Mouse (Mus musculus) cerebral cortex, adult 2 months (tissue): ENCODE measurements around the gene Zbtb32.

Source experiments
- WGBS: fragments of 180-500 bp; shearing (Covaris S2); methylation state at CpG from one replicate; pipeline ENCODE4 v1.1.7; 2018; 5-methylcytosine and 5-hydroxymethylcytosine counted together

The Zbtb32 gene

DNA sequence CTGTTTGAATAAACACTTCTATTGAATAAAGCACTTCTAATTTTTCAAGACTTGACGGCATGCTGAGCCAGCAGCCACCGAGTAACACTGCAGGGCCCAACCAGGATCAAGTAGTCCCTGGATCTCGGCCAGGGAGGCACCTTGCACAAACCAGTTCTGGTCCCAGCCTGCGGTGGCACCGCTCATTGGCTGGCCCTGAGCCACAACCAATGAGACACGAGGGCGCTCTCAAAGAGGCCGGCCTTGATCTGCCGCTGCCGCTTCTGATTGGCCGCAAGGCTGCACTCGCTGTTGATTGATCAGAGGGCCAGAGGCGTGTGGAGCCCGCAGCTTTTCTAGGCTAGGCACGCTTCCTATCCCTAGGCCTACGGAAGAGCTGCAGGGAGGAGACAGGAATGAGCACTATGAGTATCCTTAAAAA lies 1.2 kb upstream of the Zbtb32 start:
- WGBS = 2% methylated on average over 16 of the region's 16 CpGs

DNA sequence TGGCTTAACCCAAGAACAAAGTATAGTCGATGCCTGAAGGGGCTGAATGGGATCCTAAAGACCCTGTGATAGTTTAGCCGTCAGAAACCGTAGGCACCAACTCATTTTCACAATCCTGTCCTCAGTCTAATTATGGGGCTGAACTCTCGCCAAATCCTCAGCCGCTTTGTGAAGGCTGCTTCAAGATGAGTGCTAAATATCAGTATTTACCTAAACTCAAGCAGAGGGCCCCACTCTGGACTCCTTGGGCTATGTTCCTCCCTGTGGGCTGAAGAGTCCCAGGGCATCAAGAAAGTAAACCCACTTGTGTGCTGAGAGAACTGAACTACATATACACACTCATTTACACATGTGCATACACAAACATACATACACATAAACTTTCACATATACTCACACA lies 1.9 kb downstream of the Zbtb32 start:
- 41% methylated on average over 5 of the region's 5 CpGs for WGBS

DNA sequence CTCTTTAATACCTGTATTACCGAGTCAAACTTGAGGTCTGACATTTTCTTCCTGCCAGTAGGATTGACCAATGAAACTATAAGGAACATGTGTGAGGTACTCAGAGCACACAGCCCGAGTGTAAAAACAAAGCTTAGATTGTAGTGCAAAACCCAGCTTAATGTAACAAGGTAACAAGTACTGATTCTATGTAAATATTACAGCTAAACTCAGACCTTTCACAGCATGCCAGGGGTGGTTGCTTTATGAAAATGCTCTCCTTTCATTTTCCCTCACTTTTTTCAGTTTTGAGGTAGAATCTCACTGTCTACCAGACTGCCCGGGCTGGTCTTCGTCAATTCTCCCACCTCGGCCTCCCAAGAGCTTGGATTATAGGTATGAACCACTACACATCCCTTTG lies 2.6 kb downstream of the Zbtb32 start:
- WGBS = 84% methylated on average over 5 of the region's 5 CpGs

DNA sequence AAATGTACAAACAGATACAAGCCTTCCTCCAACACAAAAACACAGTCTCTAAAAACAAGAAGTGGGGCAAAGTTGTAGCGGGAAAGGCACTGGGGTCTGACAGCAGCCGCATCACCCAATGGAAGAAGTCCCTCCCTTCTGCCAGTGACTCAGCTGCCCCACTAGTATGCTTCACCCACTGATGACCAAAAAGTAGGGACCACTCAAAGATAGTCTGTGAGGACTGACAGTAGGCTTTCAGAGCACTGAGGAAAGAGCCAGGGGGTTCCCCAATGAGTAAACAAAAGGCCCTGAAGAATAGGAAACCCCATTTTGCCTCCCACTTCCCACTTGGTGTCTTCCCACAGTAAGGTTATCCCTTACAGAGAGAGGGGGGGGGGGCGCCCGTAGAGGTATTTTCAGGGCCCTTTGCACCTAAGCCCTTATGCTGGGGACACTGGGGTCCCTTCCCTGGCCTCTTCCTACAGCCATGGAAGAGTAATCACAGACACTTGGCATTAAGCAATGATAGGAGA lies 4.1 kb downstream of the Zbtb32 start:
- 68% methylated on average over 4 of the region's 4 CpGs for WGBS

DNA sequence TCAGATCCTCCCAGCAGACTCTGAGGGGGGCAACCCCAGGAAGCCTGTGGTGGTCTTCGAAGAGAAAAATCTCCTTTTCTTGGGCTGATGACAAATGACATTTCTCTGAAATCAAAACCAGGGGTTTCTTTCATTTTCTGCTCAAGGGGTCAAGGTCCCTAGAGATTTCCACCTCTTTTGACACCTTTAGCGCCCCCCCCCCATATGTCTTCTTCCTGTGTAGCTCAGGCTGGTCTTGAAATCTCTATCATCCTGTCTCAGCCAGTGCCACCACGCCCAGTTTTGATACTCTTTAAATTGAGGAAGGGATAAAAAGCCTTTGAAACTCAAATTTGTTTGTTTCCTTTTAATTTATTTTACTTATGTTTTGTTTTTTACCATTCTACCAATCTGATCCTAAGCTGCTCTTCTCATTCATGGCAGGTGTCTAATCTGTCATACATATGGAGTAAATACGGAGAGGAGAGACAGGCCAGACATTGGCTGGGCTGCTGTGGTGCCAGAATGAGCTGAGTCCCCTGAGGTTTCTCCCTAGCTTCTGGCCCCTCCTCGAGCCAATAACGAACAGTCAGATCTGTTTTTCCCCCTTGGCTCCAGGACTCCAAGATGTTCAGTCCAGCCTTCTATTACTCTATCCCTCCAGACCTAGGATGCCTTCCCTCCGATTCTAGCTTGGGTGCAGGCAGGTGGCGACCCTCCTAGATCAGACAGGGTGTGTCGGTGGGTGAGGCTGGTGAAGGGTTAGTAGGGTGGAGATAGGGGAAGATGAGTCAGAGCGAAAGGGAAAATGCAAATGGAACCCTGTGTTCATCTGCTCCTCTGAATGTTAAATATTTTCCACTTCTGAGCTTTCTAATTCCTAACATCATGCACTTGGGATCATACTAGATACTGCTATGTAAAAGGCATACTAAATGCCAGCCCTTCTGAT lies 4.9 kb downstream of the Zbtb32 start:
- WGBS = 80% methylated on average over 10 of the region's 10 CpGs

DNA sequence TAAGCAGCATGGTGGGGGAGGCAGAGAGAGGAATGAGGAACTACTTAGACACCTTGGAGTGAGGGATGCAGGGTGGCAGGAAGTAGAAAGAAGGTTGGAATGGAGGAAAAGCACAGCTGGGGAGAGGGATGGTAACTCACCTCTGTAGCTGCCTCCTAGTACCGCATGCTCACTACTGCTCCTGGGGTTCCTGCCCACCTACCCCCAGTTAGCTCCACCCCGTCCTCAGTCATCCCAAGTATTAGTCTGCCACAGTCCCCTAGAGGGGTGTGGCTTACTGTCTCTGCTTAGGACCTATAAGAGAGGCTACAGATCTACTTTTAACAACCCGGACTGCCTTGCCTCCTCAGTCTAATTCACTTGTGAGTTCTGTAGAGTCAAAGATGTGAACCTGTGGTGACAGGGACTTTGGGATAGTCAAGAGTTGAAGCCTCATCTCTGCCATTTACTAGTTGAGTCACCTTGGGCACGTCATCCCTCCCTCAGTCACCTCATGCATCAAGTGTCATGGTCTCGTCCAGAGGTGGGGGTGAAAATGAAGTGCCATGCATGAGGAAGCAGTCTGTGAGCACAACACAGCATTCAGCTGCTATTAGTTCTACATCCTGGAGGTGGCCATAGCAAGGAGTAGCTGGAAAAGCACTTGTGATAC lies 5.8 kb downstream of the Zbtb32 start:
- WGBS = 70% methylated on average over 5 of the region's 5 CpGs

DNA sequence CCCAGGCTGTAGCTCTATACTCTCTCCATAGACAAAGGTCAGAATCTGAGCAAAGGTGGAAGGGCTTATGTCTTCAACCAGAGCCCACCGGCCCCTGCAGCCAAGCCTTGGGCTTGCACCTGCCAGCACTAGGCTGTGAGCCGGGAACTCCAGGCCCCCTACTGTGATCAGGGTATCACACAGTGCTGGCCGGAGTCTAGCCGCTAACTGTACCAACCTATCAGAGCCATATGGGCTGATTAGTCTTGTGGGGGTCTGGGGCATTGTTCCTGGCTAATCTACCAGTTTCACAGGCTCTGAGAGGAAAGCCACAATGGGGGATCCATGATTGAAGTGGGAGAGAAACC lies 7.1 kb downstream of the Zbtb32 start:
- 58% methylated on average over 4 of the region's 4 CpGs for WGBS

DNA sequence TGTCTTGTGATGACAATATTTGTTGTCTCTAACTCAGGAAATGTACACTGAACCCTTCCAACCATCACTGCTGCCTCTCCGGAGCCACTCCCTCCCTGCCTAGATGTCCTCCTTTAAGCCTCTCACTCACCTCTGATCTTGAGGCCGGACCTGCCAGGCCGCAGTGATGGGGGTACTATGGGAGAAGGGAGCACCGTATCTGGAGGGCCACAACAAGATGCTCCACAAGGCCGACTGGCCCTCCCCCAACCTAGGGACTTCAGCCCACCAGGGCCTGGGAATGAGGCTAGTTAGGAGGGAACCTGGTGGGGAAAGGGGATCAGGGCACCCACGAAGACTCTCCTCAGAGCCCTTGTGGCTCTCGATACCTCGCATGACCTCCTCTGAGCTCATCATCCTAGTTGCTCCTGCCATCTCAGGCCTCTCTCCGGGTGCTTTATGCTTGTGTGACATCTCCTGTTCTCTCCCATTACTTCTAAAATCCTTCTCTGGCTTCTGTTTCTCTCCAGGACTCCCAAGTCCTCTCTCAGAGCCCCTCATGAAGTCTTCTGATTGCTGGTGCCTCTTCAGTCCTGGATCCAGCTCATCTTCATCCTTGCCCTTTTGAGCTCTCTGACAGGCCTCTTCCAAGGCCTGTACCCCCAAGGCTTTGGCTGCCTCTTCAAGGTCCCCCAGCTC lies 7.6 kb downstream of the Zbtb32 start:
- WGBS = 93% methylated on average over 9 of the region's 9 CpGs

DNA sequence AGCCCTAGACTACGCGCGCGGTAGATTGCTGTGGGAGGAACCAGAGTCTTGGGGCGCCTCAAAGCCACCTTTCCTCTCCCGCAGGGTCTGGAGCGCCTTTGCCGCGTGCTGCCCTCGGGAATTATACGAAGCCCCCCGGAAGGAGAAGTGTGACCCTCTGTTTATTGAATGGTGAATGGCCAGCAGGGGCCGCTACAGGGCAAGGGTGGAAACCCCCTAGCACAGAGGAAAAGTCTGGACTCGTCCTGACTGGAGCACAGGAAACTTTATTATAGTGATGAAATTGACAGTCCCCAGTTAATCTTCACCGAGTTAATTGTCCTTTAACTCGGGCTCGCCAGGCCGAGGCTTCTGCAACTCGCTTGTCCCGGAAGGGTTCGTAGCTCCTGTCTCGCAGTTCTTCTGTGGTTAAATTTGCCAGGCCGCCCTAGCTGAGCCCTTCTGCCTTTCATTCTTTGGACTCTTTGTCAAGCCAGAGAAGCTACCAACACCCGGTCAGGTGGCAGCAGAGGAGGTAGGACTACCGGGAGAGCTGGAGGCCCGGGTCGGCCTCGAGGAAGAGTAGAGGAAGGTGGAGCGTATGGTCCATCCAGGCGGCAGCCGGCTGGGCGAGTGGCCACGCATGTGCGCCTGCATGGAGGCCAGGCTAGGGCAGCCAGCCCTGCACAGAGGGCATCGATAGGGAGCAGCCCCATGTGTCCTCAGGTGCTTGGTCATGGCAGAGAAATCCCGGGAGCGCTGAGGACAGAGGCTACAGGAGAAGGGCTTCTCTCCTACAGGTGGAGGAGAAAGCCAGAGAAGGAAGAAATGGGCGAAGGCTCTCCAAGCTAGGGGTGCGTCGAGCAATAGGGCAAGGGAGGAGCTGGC lies 9.0 kb downstream of the Zbtb32 start:
- WGBS = 29% methylated on average over 40 of the region's 40 CpGs

DNA sequence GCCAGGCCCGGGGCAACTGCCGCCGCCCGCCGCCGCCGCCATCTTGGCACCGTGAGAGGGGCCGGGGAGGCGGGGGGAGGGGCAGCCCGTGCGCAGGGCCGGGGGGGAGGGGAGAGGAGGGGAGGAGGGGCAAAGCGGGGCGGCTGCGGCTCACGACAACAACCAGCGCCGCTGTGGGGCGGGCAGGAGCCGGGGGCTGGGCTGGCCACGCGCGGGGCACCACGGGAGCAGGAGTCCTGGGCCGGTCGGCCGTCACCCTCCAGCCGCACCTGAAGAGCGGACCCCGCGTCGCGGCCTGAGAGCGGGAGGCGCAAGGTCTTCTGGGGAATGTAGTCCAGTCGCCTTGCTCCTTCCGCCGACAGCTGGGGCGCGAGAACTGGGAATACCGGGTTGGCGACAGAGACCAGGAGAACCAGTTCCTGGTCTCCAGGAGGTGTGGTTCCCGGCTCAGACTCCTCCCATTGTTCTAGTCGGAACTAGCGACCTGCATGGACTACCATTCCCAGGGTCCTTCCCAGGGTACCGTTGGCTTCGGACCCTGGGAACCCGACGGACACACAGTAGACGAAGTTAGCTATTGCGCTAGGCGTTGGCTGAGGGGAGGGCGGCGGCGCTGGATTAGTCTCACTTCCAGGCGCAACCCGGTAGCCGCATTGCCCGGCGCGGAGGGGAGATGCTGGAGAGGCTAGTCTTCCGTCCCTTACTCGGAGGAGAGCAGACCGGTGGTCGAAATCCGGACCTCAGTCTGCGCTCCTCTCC lies 9.9 kb downstream of the Zbtb32 start, which contains the start of gene Kmt2b:
Gene Kmt2b (minus strand): TSS at position 51 of the 759 bp plus-strand sequence.
- WGBS = under 1% methylated on average over 66 of the region's 68 CpGs

DNA sequence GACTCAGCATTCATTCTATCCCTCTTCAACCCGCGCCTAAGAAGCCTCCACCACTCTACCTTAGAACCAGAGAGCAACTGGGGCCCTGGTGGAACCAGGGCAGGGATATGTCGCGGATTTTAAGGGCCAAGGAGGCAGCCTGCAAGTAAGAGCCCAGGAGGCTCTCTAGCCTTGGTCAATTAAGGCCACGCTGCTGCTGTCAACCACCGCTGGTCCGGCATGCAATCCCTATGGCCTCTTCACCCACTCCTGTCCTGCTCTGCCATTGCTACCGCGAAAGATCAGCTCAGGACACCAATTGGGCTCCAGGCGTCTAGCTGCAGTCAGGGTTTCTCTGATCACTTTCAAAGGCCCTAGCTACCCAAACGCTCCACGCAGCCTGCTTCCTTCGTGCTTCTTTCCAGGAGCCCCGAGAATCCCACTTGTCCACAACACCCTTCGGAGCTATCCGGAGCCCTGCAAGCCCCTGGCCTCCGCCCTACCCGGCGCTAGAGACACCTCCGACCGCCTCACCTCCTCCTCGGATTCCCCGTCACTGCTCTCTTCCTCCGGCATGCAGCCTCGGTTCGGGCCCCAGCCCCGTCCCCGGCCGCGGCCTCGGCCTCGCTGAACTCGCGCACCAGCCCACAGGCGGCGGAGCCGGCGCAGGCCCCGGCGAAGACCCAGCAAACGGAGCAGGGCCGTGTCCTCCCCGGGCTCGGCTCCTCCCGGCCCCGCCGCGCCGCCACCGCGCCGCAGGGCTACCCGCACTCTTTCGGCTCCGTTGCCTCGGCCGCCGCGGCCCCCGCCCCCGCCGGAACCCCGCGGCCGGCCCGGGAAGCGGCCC lies 10.7 kb downstream of the Zbtb32 start:
- whole genome bisulfite sequencing = 2% methylated on average over 66 of the region's 67 CpGs

DNA sequence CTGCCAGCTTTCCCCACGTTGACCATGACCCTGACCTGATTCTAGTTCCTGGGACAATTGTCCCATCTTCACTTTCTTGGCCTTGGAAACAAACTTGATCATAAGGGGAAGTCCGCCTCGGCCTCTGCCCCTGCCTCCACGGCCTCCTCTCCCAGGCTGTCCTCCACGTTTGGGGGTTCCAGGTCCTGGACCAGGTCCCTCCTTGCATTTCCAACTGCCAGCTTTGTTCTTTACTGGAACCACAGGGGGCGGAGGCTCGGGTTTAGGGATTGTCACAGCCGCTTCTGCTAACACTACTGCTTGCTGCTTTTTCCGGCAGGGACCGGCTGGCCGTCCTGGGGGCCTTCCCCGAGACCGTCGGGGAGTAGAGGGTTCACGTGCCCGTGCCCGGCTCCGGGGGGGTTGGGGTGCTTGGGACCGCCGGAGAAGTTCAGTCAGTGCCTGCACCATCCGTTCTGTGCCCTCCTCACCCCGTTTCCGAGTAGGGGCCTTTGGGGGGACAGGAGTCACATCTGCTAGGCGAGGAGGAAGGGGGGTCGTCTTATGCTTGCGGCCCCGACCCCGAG lies 12.2 kb downstream of the Zbtb32 start:
- WGBS = 82% methylated on average over 28 of the region's 28 CpGs

DNA sequence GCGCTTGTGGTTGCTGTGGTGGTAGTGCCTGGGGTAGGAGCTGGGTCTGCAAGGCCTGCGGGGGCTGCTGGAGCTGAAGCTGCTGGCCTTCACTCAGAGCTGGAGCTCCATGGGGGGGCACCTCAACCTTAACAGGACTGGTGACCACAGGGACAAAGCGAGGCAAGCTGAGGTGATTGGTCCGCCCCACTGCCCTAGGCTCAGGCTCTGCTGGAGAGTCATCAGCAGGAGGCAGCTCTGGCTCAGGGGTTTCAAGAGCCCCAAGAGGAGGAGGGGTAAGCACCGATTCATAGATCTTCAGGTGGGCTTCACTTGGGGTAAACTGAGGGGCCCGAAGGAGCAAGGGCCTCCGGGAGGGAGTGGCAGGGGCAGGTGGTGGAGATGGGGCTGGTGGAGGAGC lies 13.5 kb downstream of the Zbtb32 start:
- 93% methylated on average over 7 of the region's 7 CpGs for WGBS

DNA sequence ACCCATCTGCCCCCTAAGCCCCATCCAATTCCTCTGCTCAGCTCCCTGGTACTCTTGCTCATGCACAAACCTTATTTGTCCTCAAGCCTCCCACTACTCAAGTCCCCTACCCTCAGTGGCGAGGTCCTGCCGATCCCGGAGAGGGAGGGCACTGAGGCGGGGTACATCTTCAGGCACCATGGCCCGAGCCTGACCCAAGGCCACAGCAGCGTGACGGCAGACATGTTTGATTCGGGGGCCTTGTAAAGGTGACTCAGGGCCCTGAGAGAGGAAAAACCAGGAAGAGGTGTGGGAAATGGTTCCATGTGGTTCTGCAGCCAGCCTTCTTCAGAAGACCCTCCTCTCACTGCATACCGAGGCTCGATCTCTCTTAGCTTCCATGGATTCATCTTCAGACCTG lies 14.4 kb downstream of the Zbtb32 start:
- WGBS = 90% methylated on average over 10 of the region's 10 CpGs

DNA sequence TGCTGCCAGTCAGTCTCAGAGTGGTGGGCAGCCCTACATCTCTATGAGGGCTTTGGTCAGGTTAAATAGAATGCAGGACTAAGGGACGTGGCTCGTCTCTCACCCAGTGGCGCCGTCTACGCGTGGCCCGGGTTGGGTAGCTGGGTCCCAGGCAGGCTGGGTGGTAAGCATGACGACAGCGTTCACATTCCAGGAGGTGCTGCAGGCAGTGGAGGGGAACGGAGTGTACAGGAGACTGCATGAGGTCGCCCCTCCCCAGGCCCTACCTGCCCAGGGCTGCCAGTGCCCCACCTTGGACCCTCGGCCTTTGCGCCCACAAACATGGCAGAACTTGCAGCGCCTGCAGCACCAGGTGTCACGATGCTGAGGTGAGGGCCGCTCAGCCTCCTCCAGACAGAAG lies 17.2 kb downstream of the Zbtb32 start:
- WGBS = 95% methylated on average over 16 of the region's 16 CpGs

DNA sequence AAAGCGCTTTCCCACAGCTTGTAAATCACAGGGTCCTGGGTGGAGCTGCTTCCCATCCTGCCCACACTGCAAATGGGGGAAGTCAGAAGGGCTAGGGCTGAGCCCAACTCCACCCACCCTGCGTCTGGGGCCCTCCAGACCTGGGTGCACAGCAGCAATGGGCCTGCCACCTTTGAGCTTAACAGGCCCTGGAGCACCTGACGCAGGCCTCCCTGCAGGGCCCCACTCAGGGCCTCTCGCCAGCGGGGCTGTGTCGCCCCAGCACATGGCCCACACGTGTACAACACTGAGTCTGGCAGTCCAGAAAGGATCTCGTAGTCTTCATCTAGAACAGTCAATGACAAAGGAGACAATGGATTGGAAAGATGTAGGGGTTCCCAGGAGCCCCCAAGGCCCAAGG lies 18.8 kb downstream of the Zbtb32 start:
- WGBS = 90% methylated on average over 8 of the region's 8 CpGs

DNA sequence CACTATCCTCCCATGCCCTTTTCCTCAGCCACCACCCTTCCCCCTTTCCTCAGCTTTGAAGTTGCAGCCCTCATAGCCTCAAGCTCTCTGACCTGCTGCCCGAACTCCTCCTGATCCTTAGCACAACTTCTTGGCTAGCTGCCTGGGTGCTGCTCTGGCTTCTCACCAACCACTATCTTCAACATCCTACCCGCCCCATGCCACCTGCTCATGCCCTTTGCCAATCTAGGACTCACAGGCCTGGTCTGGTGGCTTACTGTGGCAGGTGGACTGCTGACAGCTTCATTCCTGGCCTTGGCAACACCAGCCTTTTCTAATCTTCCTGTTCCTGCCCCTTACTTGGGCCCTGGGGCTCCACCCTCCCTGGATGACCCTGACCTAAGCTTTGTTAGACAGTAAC lies 25.7 kb downstream of the Zbtb32 start:
- 35% methylated on average over 2 of the region's 2 CpGs for WGBS

DNA sequence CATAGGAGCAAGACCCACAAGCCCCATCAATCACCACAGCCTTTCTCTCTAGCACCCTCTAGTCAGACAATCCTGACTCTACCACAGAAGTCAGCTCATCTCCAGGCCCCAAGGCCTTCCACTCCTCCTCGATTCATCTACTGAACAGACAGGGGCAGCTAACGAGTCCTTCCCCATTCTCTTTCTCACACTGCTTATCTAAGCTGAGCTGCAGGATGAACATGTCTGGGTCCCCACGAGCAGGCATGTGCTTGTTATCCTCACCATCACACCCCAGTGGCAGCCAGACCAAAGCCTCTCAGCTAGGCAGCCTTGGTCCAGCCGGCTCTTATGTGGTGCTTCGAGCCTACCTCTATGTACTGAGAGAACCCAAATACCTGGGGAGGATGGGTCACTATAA lies 26.3 kb downstream of the Zbtb32 start:
- WGBS = 81% methylated on average over 5 of the region's 5 CpGs

DNA sequence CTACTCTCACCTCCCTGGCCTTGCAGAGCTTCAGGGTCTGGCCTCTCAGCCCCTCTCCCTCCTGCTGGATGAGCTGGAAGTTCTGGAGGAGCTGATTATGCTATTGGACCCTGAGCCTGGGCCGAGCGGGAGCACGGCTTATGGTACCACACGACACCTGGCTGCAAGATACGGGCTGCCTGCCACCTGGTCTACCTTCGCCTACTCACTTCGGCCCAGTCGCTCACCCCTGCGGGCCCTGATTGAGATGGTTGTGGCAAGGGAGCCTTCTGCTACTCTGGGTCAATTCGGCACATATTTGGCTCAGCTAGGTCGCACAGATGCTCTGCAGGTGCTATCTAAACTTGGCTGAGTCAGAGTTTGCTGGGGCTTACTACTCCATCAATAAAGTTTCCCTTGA lies 31.2 kb downstream of the Zbtb32 start:
- WGBS = 86% methylated on average over 11 of the region's 11 CpGs
